Mouse (Mus musculus) hindbrain, postnatal 0 days (tissue): ENCODE measurements around the gene AL732309.1. TPM values are rescaled to one million over a fixed set of nuclear protein-coding genes. Genes with fewer than 3 reads are reported as not detected.
A peak's percentile ranks its signal among the peaks of the same experiment; 100 is the strongest.

Experiments used
- ATAC-seq: fragments of 200-750 bp; cut with Nextera tagmentation; 2 replicates; pipeline ENCODE4 v1.8.0; 2017; ENCODE audit warnings: mild to moderate bottlenecking, moderate TSS enrichment, moderate library complexity
- DNase-seq: peaks from one replicate; pipeline ENCODE4 v3.0.0-alpha.2; 2015; ENCODE audit warnings: low spot score
- H3K27ac ChIP-seq: fragments of 300-500 bp; sonication (generic); 2 replicates; pipeline ENCODE4 v1.5.1; 2014; ENCODE audit warnings: mild to moderate bottlenecking
- H3K27me3 ChIP-seq: fragments of 300-500 bp; sonication (generic); 2 replicates; pipeline ENCODE4 v1.6.1; 2014; ENCODE audit warnings: low read length, mixed read lengths; ENCODE audit not compliant: insufficient read depth
- H3K36me3 ChIP-seq: fragments of 300-500 bp; sonication (generic); 2 replicates; pipeline ENCODE4 v1.6.1; 2014; ENCODE audit warnings: low read length, mixed read lengths; ENCODE audit not compliant: insufficient read depth
- H3K4me1 ChIP-seq: fragments of 300-500 bp; sonication (generic); 2 replicates; pipeline ENCODE4 v1.6.1; 2014; ENCODE audit warnings: antibody characterized with exemption, low read length, mixed read lengths; ENCODE audit not compliant: insufficient read depth
- H3K4me2 ChIP-seq: fragments of 300-500 bp; sonication (generic); 2 replicates; pipeline ENCODE4 v1.6.1; 2014; ENCODE audit warnings: low read depth, mild to moderate bottlenecking, low read length, moderate library complexity, mixed read lengths
- H3K4me3 ChIP-seq: fragments of 300-500 bp; sonication (generic); 2 replicates; pipeline ENCODE4 v1.5.1; 2014; ENCODE audit warnings: low read length
- H3K9ac ChIP-seq: fragments of 300-500 bp; sonication (generic); replicated peaks from 2 replicates; pipeline ENCODE4 v1.6.1; 2014; ENCODE audit warnings: mild to moderate bottlenecking, low read length, moderate library complexity, mixed read lengths
- H3K9me3 ChIP-seq: fragments of 300-500 bp; sonication (generic); 2 replicates; pipeline ENCODE4 v1.6.1; 2016; ENCODE audit warnings: low read length, mixed read lengths
- CTCF ChIP-seq: IDR thresholded peaks from 2 replicates; pipeline ENCODE4 v1.5.1; 2016; ENCODE audit warnings: antibody characterized with exemption, control low read depth, low read depth
- WGBS: fragments of 180-500 bp; shearing (Covaris S2); extraction: QIAGEN DNeasy Blood & Tissue Kit; methylation state at CpG from one replicate; pipeline ENCODE4 v1.1.7; 2014; 5-methylcytosine and 5-hydroxymethylcytosine counted together
- polyA plus RNA-seq: library from polyadenylated mRNA; unstranded; fragments of >200 nt; fragmentation: Nextera tagmentation; extraction: Ambion mirVana; gene quantifications from 2 replicates; pipeline ENCODE4 v1.2.1, GENCODE M21; 2015
- total RNA-seq: library from RNA; depleted of rRNA; stranded (reverse); fragments of >200 nt; gene quantifications from 2 replicates; pipeline ENCODE4 v1.2.3, GENCODE M21; 2014

Gene AL732309.1
- total and polyA plus RNA-seq, 2 experiments from 2014 or later = 2.6 to 8.7 TPM

GRCm38 (mm10) chr2:25241438-25241775 is 5.3 kb downstream of the AL732309.1 start:
- ATAC-seq (peak; percentile 43), DNase-seq (no peak)
- Histone ChIP-seq H3K4me3 (peak overlapping the region; percentile 56), H3K4me2 (peak overlapping the region; percentile 88), H3K4me1 (peaks cover 12% of the 10 kb centered on the region), H3K27ac (peak overlapping the region; percentile 80; the same call in 1 of the 2 replicates), H3K9me3 (no peaks in the 10 kb centered on the region), H3K9ac (peak overlapping the region; percentile 73; the same call in 1 of the 2 replicates), H3K27me3 (no peaks in the 10 kb centered on the region), H3K36me3 (peaks cover 5% of the 10 kb centered on the region; the same call in 1 of the 2 replicates)
- 13% methylated on average over 6 of the region's 6 CpGs for WGBS
- TF ChIP-seq CTCF = no peak

- peak; percentile 73 for ATAC-seq
- peak overlapping the region; percentile 73; the same call in 1 of the 2 replicates for H3K9ac ChIP-seq
- DNase-seq = peak; percentile 87
- peaks cover 5% of the 10 kb centered on the region; the same call in 1 of the 2 replicates for H3K36me3 ChIP-seq
- no peaks in the 10 kb centered on the region for H3K27me3 ChIP-seq
- TF ChIP-seq CTCF = no peak; the same call in 1 of the 2 replicates
- H3K9me3 ChIP-seq = no peaks in the 10 kb centered on the region
- peak overlapping the region; percentile 88 for H3K4me2 ChIP-seq
- peak overlapping the region; percentile 56 for H3K4me3 ChIP-seq
- peaks cover 12% of the 10 kb centered on the region for H3K4me1 ChIP-seq
- under 1% methylated on average over 29 of the region's 29 CpGs for WGBS
- peak overlapping the region; percentile 80 for H3K27ac ChIP-seq
Observed at GRCm38 (mm10) chr2:25240723-25241437, 5.8 kb downstream of the AL732309.1 start.

DNA sequence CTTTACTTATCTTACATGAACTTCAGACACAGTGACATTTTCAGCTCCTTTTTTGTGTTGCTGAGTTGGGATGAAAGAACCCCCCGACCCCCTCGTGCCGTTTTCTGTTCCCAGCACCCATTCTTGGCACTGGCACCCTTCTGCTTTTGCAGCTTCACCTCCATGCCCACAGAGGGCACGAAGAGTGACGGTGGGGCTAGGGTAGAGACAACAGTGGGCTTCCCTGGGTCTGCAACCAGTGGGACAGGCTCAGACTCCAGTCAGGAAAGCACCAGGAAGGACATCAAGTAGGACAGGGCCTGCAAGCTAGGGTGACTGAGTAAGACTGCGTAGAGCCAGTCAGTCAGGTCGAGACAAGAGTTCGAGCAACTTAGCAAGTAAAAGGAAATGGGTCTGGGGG is 6.4 kb downstream of the AL732309.1 start:
- DNase-seq (no peak), ATAC-seq (0 out of 2 replicates have a peak, but pooled peaks have one; percentile 1)
- peak overlapping the region; percentile 80 for H3K27ac ChIP-seq
- WGBS = 52% methylated on average over 8 of the region's 8 CpGs
- no peaks in the 10 kb centered on the region for H3K27me3 ChIP-seq
- no peak for TF ChIP-seq CTCF
- no peaks in the 10 kb centered on the region for H3K9me3 ChIP-seq
- H3K9ac ChIP-seq = no peak overlapping the region
- peak overlapping the region; percentile 88 for H3K4me2 ChIP-seq
- H3K4me1 ChIP-seq = peaks cover 12% of the 10 kb centered on the region
- peaks cover 5% of the 10 kb centered on the region; the same call in 1 of the 2 replicates for H3K36me3 ChIP-seq
- peak overlapping the region; percentile 56; the same call in 1 of the 2 replicates for H3K4me3 ChIP-seq

DNA sequence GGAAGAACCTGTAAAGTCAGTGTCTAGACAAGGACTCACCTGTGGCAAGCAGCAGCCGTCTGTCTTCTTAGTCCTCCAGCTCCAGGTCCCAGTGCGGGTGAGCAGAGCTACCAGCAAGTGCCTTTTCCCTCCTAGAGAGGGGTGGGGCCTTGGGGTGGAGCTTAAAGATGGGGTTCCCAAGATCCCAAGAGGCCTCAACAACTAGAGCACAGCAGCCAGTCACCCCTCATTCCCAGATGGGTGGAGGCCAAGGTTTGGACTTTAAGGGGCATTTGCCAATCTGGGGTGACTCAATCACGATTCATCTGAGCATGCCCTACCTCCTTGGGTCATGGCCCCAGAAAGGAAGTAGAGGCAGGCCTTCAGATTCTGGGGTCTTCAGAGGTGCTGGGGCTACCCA is 6.9 kb downstream of the AL732309.1 start:
- 88% methylated on average over 3 of the region's 3 CpGs for WGBS
- H3K4me2 ChIP-seq = no peak overlapping the region
- no peak for ATAC-seq
- no peaks in the 10 kb centered on the region for H3K27me3 ChIP-seq
- H3K36me3 ChIP-seq = peaks cover 5% of the 10 kb centered on the region; the same call in 1 of the 2 replicates
- H3K4me3 ChIP-seq = no peak overlapping the region
- H3K9me3 ChIP-seq = no peaks in the 10 kb centered on the region
- TF ChIP-seq CTCF = no peak
- no peak for DNase-seq
- H3K9ac ChIP-seq = no peak overlapping the region
- peaks cover 12% of the 10 kb centered on the region for H3K4me1 ChIP-seq
- H3K27ac ChIP-seq = no peak overlapping the region

DNA sequence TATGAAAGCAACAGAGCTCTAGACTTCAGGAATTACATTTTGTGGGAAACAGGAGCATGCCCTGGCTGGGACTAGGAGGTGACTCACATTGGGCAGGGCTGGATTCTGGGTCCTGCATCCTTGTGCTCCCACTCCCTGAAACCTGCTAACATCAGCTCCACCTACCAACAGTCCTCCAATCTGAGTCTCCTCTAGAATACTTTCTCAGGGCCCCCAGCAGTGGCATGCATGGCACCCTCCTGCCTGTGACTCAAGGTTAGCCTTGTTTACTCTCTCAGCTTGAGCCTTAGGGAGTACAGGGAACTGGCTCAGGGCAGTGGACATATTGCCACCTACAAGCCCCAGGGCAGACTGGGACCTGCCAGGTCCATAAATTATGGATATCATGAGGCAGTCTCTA is 8.6 kb downstream of the AL732309.1 start:
- no peak overlapping the region for H3K27ac ChIP-seq
- no peak overlapping the region for H3K9ac ChIP-seq
- H3K4me3 ChIP-seq = no peak overlapping the region
- TF ChIP-seq CTCF = no peak
- no peaks in the 10 kb centered on the region for H3K36me3 ChIP-seq
- no peak overlapping the region for H3K4me2 ChIP-seq
- H3K9me3 ChIP-seq = no peaks in the 10 kb centered on the region
- no peak for DNase-seq
- H3K27me3 ChIP-seq = no peaks in the 10 kb centered on the region
- no peak for ATAC-seq
- peaks cover 12% of the 10 kb centered on the region for H3K4me1 ChIP-seq

GRCm38 (mm10) chr2:25237522-25237921 is 9.1 kb downstream of the AL732309.1 start:
- Histone ChIP-seq H3K27me3 (no peaks in the 10 kb centered on the region), H3K27ac (no peak overlapping the region), H3K4me3 (no peak overlapping the region), H3K4me2 (no peak overlapping the region), H3K36me3 (no peaks in the 10 kb centered on the region), H3K9ac (no peak overlapping the region), H3K4me1 (peaks cover 12% of the 10 kb centered on the region), H3K9me3 (no peaks in the 10 kb centered on the region)
- ATAC-seq = no peak
- no peak for DNase-seq
- TF ChIP-seq CTCF = no peak
- WGBS = 72% methylated on average over 4 of the region's 4 CpGs

DNA sequence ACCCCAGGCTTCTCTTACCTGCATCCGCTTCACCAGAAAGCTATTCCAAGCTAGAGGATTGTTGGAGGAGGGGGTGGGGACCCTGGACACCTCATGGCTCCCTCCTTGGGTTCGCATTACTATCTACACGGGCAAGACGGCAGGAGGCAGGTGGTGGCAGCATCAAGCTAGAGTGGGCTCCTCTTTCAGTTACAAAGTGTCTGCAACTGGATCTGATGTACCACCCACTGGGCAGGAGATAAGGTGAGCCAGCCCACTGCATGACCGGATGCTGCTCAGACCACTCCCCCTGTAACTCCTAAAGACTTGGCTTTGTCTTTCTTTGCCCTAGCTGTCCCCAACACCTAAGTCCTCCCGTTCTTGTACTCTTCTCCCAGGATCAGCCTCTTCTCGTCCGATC is 10.0 kb downstream of the AL732309.1 start, which contains the start of gene Rnf224:
Gene Rnf224 (minus strand): TSS at position 174 of the 400 bp plus-strand sequence.
- DNase-seq (no peak), ATAC-seq (no peak)
- WGBS = 36% methylated on average over 8 of the region's 8 CpGs
- no peaks in the 10 kb centered on the region for H3K27me3 ChIP-seq
- H3K4me1 ChIP-seq = peaks cover 7% of the 10 kb centered on the region
- H3K9ac ChIP-seq = no peak within 1 kb of the TSS
- no peak within 1 kb of the TSS for H3K27ac ChIP-seq
- no peak within 1 kb of the TSS for H3K4me3 ChIP-seq
- TF ChIP-seq CTCF = no peak
- H3K36me3 ChIP-seq = no peaks in the 10 kb centered on the region
- H3K9me3 ChIP-seq = no peaks in the 10 kb centered on the region
- H3K4me2 ChIP-seq = no peak within 1 kb of the TSS
